Mouse (Mus musculus): ENCODE results near the gene Dok7.

- TF ChIP-seq CTCF (IDR thresholded peaks at IDR 0.05; ENCODE audit: low read depth) (peak; percentile 95), EP300 (IDR thresholded peaks at IDR 0.05; ENCODE audit: low read depth) (no peak)
These were observed 13.5 kb upstream of the Dok7 start for GRCm38 (mm10) chr5:35043110-35043451.

All from liver, postnatal 0 days (tissue).